Mouse (Mus musculus): ENCODE measurements around the gene Ykt6.

DNA sequence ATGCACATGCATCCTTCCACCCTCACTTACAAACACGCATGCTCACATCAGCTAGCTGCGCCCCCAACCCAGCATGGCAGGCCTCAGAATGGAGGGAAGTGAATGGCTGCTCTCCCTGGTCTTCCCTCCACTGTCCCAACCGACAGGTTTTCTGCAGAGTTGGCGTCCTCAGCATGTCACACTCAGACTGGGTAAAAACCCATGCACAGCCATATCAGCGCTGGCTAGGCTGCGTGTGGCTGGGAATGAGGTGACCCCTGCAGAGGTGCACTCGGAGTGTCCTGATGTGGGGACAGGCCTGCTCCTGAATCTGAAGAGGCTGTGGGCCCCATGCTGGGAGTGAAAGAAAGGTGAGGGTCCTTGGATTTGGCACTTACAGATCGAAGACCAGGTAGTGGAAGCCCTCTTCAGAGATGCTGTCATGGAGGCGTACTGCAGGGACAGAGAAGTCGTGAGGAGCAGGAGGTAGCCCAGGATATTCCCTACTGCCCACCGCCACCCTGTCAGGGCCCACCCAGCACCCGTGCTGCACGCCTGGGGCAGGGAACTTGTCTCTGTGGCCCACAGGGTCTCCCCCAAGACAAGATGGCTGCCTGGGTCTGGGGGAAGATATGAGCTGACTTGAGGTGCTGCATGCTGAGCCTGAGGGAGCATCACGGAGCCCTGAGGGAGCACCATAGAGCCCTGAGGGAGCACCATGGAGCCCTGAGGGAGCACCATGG lies 45.6 kb downstream of the Ykt6 start:
- TF ChIP-seq MAFK (IDR thresholded peaks at IDR 0.05; ENCODE audit: borderline replicate concordance, low read depth, low read length) (no peak), EP300 (IDR thresholded peaks at IDR 0.05; ENCODE audit: low read depth in 1 of 2, low read length in 2 of 2) (no peak), CTCF (IDR thresholded peaks at IDR 0.05 in 2 of 3, conservative IDR thresholded peaks at IDR 0.05 in 1 of 3; ENCODE audit: control insufficient read depth in 1 of 3, insufficient read depth in 1 of 3, low read depth in 2 of 3, low read length in 3 of 3, poor library complexity in 1 of 3, severe bottlenecking in 1 of 3) (no peak), E2F4 (IDR thresholded peaks at IDR 0.05; ENCODE audit: borderline replicate concordance, low read depth, low read length) (no peak), BHLHE40 (IDR thresholded peaks at IDR 0.05; ENCODE audit: borderline replicate concordance, low read depth, low read length) (no peak), ETS1 (IDR thresholded peaks at IDR 0.05; ENCODE audit: low read depth, low read length) (no peak), USF1 (IDR thresholded peaks at IDR 0.05; ENCODE audit: low read depth, low read length) (no peak), POLR2A (IDR thresholded peaks at IDR 0.05; ENCODE audit: control insufficient read depth in 1 of 2, insufficient read depth in 1 of 2, low read depth in 1 of 2, low read length in 2 of 2, poor library complexity in 1 of 2) (no peak), TCF12 (IDR thresholded peaks at IDR 0.05; ENCODE audit: low read depth, low read length) (no peak), GATA1 (IDR thresholded peaks at IDR 0.05; ENCODE audit: low read depth, low read length) (no peak), CHD1 (IDR thresholded peaks at IDR 0.05; ENCODE audit: low read depth, low read length) (no peak), NELFE (IDR thresholded peaks at IDR 0.05; ENCODE audit: low read depth, low read length) (no peak), TBP (IDR thresholded peaks at IDR 0.05; ENCODE audit: low read depth, low read length) (no peak), ZMIZ1 (IDR thresholded peaks at IDR 0.05; ENCODE audit: low read depth, low read length) (no peak)

All from MEL (cell line).